Mouse (Mus musculus) kidney, adult 18-20 months (tissue): ENCODE results near the gene Gm20388.

Experiments used
- DNase-seq: peaks from one replicate; pipeline ENCODE4 v3.0.0; 2021

The Gm20388 gene

GRCm38 (mm10) chr8:122334791-122335490 lies 2424.3 kb downstream of the Gm20388 start:
- DNase-seq: no peak

GRCm38 (mm10) chr8:122335638-122336250 lies 2425.1 kb downstream of the Gm20388 start:
- DNase-seq: peak; percentile 69

GRCm38 (mm10) chr8:122336251-122336910 lies 2425.7 kb downstream of the Gm20388 start:
- peak; percentile 73 for DNase-seq

- DNase-seq: no peak
These were observed 2428.2 kb downstream of the Gm20388 start for GRCm38 (mm10) chr8:122338852-122339251.

GRCm38 (mm10) chr8:122340761-122341160 lies 2430.1 kb downstream of the Gm20388 start:
- DNase-seq: no peak

GRCm38 (mm10) chr8:122341790-122342189 lies 2431.1 kb downstream of the Gm20388 start:
- no peak for DNase-seq

GRCm38 (mm10) chr8:122342362-122342761 lies 2431.7 kb downstream of the Gm20388 start:
- no peak for DNase-seq

- peak; percentile 33 for DNase-seq
These were observed 2432.2 kb downstream of the Gm20388 start for GRCm38 (mm10) chr8:122342806-122343209.

GRCm38 (mm10) chr8:122343341-122343740 lies 2432.7 kb downstream of the Gm20388 start:
- no peak for DNase-seq

GRCm38 (mm10) chr8:122343758-122344157 lies 2433.1 kb downstream of the Gm20388 start:
- peak; percentile 35 for DNase-seq

GRCm38 (mm10) chr8:122344219-122344618 lies 2433.6 kb downstream of the Gm20388 start:
- no peak for DNase-seq

GRCm38 (mm10) chr8:122345181-122346095 lies 2434.8 kb downstream of the Gm20388 start:
- DNase-seq: no peak

GRCm38 (mm10) chr8:122347811-122348552 lies 2437.3 kb downstream of the Gm20388 start:
- DNase-seq: no peak

- no peak for DNase-seq
These were observed 2439.0 kb downstream of the Gm20388 start for GRCm38 (mm10) chr8:122349357-122350297.

GRCm38 (mm10) chr8:122350309-122351089 lies 2439.9 kb downstream of the Gm20388 start:
- no peak for DNase-seq

- no peak for DNase-seq
These were observed 2443.5 kb downstream of the Gm20388 start for GRCm38 (mm10) chr8:122354157-122354556.

GRCm38 (mm10) chr8:122355642-122356606 lies 2445.3 kb downstream of the Gm20388 start:
- DNase-seq: peak; percentile 40

- DNase-seq: no peak
These were observed 2446.6 kb downstream of the Gm20388 start for GRCm38 (mm10) chr8:122357202-122357601.

GRCm38 (mm10) chr8:122357641-122358040 lies 2447.0 kb downstream of the Gm20388 start:
- no peak for DNase-seq
